Mouse (Mus musculus) bone marrow macrophage, adult 2 months (primary cell): ENCODE results near the gene Gpha2.

Experiments used
- CTCF ChIP-seq: IDR thresholded peaks from 2 replicates; pipeline ENCODE4 v1.5.1; 2012; ENCODE audit warnings: low read depth, mild to moderate bottlenecking, low read length, moderate library complexity
- POLR2A ChIP-seq: IDR thresholded peaks from 2 replicates; pipeline ENCODE4 v1.6.1; 2012; ENCODE audit warnings: mild to moderate bottlenecking, low read depth, low read length, borderline replicate concordance

GRCm38 (mm10) chr19:6235084-6236052 is 9.2 kb downstream of the Gpha2 start, which contains the start of gene Ppp2r5b:
- TF ChIP-seq POLR2A, result no peak
- no peak for TF ChIP-seq CTCF
